Mouse (Mus musculus): ENCODE data around the gene Ern1.

DNA sequence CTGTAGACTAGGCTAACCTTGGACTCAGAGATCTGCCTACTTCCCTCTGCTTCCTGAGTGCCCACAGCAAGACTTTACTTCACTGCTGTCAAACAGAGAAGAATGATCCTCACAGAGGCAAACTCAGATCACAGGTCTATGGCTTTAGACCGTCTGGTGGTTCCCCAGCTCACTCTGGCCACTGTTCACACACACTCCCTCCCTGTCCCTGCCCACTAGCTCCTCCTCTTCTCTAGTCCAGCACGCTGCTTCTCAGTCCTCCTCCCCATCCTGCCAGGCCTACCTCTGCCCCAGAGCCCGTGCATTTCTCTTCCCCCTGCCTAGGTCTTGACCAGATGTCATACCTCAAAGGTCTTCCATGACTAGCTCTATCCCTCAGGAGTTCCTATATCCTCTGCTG is 44.0 kb downstream of the Ern1 start:
- TF ChIP-seq POLR2A (IDR thresholded peaks at IDR 0.05; ENCODE audit: low read depth, low read length), result no peak
- no peak for TF ChIP-seq CTCF (IDR thresholded peaks at IDR 0.05; ENCODE audit: borderline replicate concordance, insufficient read depth, low read length)
